Mouse (Mus musculus) embryonic facial prominence, embryonic 14.5 days (tissue): ENCODE data around the gene Peli2. TPM values are rescaled to one million over a fixed set of nuclear protein-coding genes. Genes with fewer than 3 reads are reported as not detected.

Experiments used
- ATAC-seq: fragments of 200-750 bp; cut with Nextera tagmentation; 2 replicates; pipeline ENCODE4 v1.8.0; 2017; ENCODE audit warnings: low read depth, moderate number of reproducible peaks, moderate TSS enrichment
- DNase-seq: peaks from one replicate; pipeline ENCODE4 v3.0.0-alpha.2; 2015; ENCODE audit warnings: low spot score
- H3K27ac ChIP-seq: fragments of 300-500 bp; sonication (generic); replicated peaks from 2 replicates; pipeline ENCODE4 v1.5.1; 2014; ENCODE audit warnings: low read depth, mild to moderate bottlenecking, low read length, moderate library complexity
- H3K27me3 ChIP-seq: fragments of 300-500 bp; sonication (generic); replicated peaks from 2 replicates; pipeline ENCODE4 v1.6.1; 2014; ENCODE audit warnings: low read length; ENCODE audit not compliant: control insufficient read depth, insufficient read depth
- H3K36me3 ChIP-seq: fragments of 300-500 bp; sonication (generic); 2 replicates; pipeline ENCODE4 v1.6.1; 2014; ENCODE audit warnings: low read length, mixed read lengths; ENCODE audit not compliant: control insufficient read depth, insufficient read depth
- H3K4me1 ChIP-seq: fragments of 300-500 bp; sonication (generic); 2 replicates; pipeline ENCODE4 v1.6.1; 2014; ENCODE audit warnings: antibody characterized with exemption, low read length; ENCODE audit not compliant: control insufficient read depth, insufficient read depth
- H3K4me2 ChIP-seq: fragments of 300-500 bp; sonication (generic); 2 replicates; pipeline ENCODE4 v1.6.1; 2014; ENCODE audit warnings: low read depth, mild to moderate bottlenecking, low read length, moderate library complexity, mixed read lengths
- H3K4me3 ChIP-seq: fragments of 300-500 bp; sonication (generic); 2 replicates; pipeline ENCODE4 v1.5.1; 2014; ENCODE audit warnings: low read depth, mild to moderate bottlenecking, low read length
- H3K9ac ChIP-seq: fragments of 300-500 bp; sonication (generic); 2 replicates; pipeline ENCODE4 v1.6.1; 2014; ENCODE audit warnings: low read depth, mild to moderate bottlenecking, low read length, moderate library complexity, mixed read lengths
- H3K9me3 ChIP-seq: fragments of 300-500 bp; sonication (generic); 2 replicates; pipeline ENCODE4 v1.6.1; 2016; ENCODE audit warnings: low read length; ENCODE audit not compliant: control insufficient read depth
- WGBS: fragments of 180-500 bp; shearing (Covaris S2); extraction: QIAGEN DNeasy Blood & Tissue Kit; methylation state at CpG from one replicate; pipeline ENCODE4 v1.1.7; 2014; 5-methylcytosine and 5-hydroxymethylcytosine counted together
- polyA plus RNA-seq: library from polyadenylated mRNA; unstranded; fragments of >200 nt; fragmentation: Nextera tagmentation; extraction: Ambion mirVana; gene quantifications from 2 replicates; pipeline ENCODE4 v1.2.1, GENCODE M21; 2014

Gene Peli2
- polyA plus RNA-seq, 1 experiment from 2014 or later = 5.5 TPM

GRCm38 (mm10) chr14:48313234-48313633 lies 192.6 kb downstream of the Peli2 start:
- H3K9me3 ChIP-seq = no peaks in the 10 kb centered on the region
- H3K36me3 ChIP-seq = no peaks in the 10 kb centered on the region
- no peak overlapping the region for H3K27ac ChIP-seq
- ATAC-seq (no peak), DNase-seq (no peak)
- H3K27me3 ChIP-seq = no peaks in the 10 kb centered on the region
- no peak overlapping the region for H3K4me2 ChIP-seq
- 60% methylated on average over 3 of the region's 3 CpGs for WGBS
- no peak overlapping the region for H3K9ac ChIP-seq
- no peaks in the 10 kb centered on the region for H3K4me1 ChIP-seq
- no peak overlapping the region for H3K4me3 ChIP-seq

DNA sequence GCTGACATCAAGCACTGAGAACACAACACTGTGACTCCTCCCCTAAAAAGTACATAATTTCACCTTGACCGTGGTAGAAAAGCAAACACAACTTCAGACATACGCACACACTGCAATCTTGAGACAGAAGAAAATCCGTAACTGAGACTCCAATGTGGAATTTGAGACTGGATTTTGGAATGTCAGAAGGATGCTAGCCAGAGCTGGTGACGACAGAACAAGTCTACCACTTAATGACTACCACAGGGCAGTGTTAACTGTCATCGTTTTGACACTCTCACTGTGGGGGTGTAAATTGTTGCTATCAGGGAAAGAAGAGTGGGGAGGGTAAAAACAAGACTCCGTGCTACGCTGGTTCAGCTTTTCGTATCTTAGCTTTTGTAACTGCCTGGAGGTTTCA lies 195.8 kb downstream of the Peli2 start:
- Histone ChIP-seq H3K4me1 (no peaks in the 10 kb centered on the region), H3K9ac (no peak overlapping the region), H3K27me3 (no peaks in the 10 kb centered on the region), H3K36me3 (no peaks in the 10 kb centered on the region), H3K4me3 (no peak overlapping the region), H3K9me3 (no peaks in the 10 kb centered on the region), H3K27ac (no peak overlapping the region), H3K4me2 (no peak overlapping the region)
- ATAC-seq (no peak), DNase-seq (no peak)
- 33% methylated on average over 8 of the region's 8 CpGs for WGBS

GRCm38 (mm10) chr14:48323771-48324459 lies 203.3 kb downstream of the Peli2 start:
- 67% methylated on average over 18 of the region's 18 CpGs for WGBS
- Histone ChIP-seq H3K27ac (no peak overlapping the region), H3K4me2 (no peak overlapping the region), H3K9me3 (no peaks in the 10 kb centered on the region), H3K9ac (no peak overlapping the region), H3K4me3 (no peak overlapping the region), H3K36me3 (no peaks in the 10 kb centered on the region), H3K27me3 (no peaks in the 10 kb centered on the region), H3K4me1 (no peaks in the 10 kb centered on the region)
- ATAC-seq (no peak), DNase-seq (no peak)

GRCm38 (mm10) chr14:48324460-48324850 lies 203.8 kb downstream of the Peli2 start:
- ATAC-seq = no peak
- WGBS = 70% methylated on average over 4 of the region's 4 CpGs
- Histone ChIP-seq H3K36me3 (no peaks in the 10 kb centered on the region), H3K27ac (no peak overlapping the region), H3K4me3 (no peak overlapping the region), H3K4me1 (no peaks in the 10 kb centered on the region), H3K4me2 (no peak overlapping the region), H3K27me3 (no peaks in the 10 kb centered on the region), H3K9ac (no peak overlapping the region), H3K9me3 (no peaks in the 10 kb centered on the region)
- no peak for DNase-seq

DNA sequence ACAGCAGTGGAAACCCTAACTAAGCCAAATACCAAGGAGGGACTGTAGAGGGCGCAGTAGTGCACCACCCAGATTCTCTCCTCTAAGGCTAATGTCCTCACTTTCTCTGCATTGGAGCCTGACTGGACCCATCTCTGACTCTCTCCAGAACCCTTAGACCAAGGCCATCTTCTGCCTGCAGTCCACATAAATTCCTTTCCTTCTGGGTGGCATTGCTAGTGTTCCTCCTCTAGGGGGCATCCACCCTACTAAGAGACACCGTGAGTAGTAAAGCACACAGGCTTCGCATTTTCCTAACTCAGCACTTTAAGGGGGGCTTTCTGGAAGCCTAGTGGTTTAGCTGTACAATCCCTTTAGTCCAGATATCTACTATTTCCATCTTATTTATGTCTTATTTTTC lies 207.1 kb downstream of the Peli2 start:
- H3K27me3 ChIP-seq = no peaks in the 10 kb centered on the region
- H3K4me1 ChIP-seq = peaks cover 21% of the 10 kb centered on the region
- no peak overlapping the region for H3K27ac ChIP-seq
- H3K4me3 ChIP-seq = no peak overlapping the region
- H3K9ac ChIP-seq = no peak overlapping the region
- H3K9me3 ChIP-seq = no peaks in the 10 kb centered on the region
- ATAC-seq (no peak), DNase-seq (no peak)
- no peaks in the 10 kb centered on the region for H3K36me3 ChIP-seq
- WGBS = 65% methylated on average over 3 of the region's 3 CpGs
- no peak overlapping the region for H3K4me2 ChIP-seq

DNA sequence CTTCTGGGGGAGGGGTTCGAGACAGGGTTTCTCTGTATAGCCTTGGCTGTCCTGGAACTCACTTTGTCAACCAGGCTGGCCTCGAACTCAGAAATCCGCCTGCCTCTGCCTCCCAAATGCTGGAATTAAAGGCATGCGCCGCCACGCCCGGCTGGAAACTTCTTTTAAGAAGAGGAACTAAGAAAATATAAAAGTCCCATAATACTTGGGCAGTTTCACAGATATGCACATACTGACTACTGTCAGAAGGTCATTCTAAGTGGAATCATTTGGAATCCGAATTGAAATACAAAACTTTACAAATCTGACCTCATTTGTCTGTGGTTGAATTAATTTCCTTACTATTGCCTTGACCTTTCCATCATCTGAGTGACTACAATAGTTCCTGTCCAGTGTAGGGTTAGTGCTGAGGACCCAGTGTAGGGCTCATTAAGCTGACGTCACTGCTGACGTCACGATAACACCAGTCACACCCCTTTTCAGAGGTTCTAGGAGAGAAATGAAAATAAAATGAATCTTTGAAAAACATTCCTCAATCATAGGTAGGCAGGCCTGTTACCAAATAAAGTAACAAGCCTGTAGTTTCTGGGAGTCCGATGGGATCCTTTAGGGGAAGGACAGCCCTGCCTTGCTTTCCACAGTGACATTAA lies 209.2 kb downstream of the Peli2 start:
- no peak overlapping the region for H3K4me3 ChIP-seq
- no peaks in the 10 kb centered on the region for H3K36me3 ChIP-seq
- H3K9ac ChIP-seq = no peak overlapping the region
- H3K4me2 ChIP-seq = no peak overlapping the region
- WGBS = 86% methylated on average over 12 of the region's 12 CpGs
- ATAC-seq = no peak
- H3K4me1 ChIP-seq = peaks cover 28% of the 10 kb centered on the region
- H3K27ac ChIP-seq = no peak overlapping the region
- no peaks in the 10 kb centered on the region for H3K27me3 ChIP-seq
- no peaks in the 10 kb centered on the region for H3K9me3 ChIP-seq
- DNase-seq = no peak
